Mouse (Mus musculus) midbrain, embryonic 11.5 days (tissue): Measurements from ENCODE around the gene Rprd1b. TPM values are rescaled to one million over a fixed set of nuclear protein-coding genes. Genes with fewer than 3 reads are reported as not detected.
A peak's percentile ranks its signal among the peaks of the same experiment; 100 is the strongest.

Experiments
- ATAC-seq: fragments of 200-750 bp; cut with Nextera tagmentation; 2 replicates; pipeline ENCODE4 v1.8.0; 2017; ENCODE audit warnings: moderate TSS enrichment, moderate library complexity; ENCODE audit not compliant: low FRiP score
- DNase-seq: peaks from one replicate; pipeline ENCODE4 v3.0.0; 2015; ENCODE audit warnings: low spot score; ENCODE audit errors: missing footprints
- H3K27ac ChIP-seq: fragments of 300-500 bp; sonication (generic); 2 replicates; pipeline ENCODE4 v1.5.1; 2014; ENCODE audit warnings: low read depth, low read length
- H3K27me3 ChIP-seq: fragments of 300-500 bp; sonication (generic); 2 replicates; pipeline ENCODE4 v1.6.1; 2014; ENCODE audit warnings: mild to moderate bottlenecking, low read length, moderate library complexity, mixed read lengths; ENCODE audit not compliant: control insufficient read depth, insufficient read depth
- H3K36me3 ChIP-seq: fragments of 300-500 bp; sonication (generic); 2 replicates; pipeline ENCODE4 v1.6.1; 2014; ENCODE audit warnings: mild to moderate bottlenecking, low read length, moderate library complexity, mixed read lengths; ENCODE audit not compliant: control insufficient read depth, insufficient read depth
- H3K4me1 ChIP-seq: fragments of 300-500 bp; sonication (generic); 2 replicates; pipeline ENCODE4 v1.6.1; 2014; ENCODE audit warnings: low read length; ENCODE audit not compliant: control insufficient read depth, insufficient read depth
- H3K4me2 ChIP-seq: fragments of 300-500 bp; sonication (generic); 2 replicates; pipeline ENCODE4 v1.6.1; 2014; ENCODE audit warnings: mild to moderate bottlenecking, moderate library complexity
- H3K4me3 ChIP-seq: fragments of 300-500 bp; sonication (generic); 2 replicates; pipeline ENCODE4 v1.5.1; 2014; ENCODE audit warnings: low read depth, low read length
- H3K9ac ChIP-seq: fragments of 300-500 bp; sonication (generic); 2 replicates; pipeline ENCODE4 v1.6.1; 2014; ENCODE audit warnings: low read length
- H3K9me3 ChIP-seq: fragments of 300-500 bp; sonication (generic); 2 replicates; pipeline ENCODE4 v1.6.1; 2016; ENCODE audit warnings: low read length; ENCODE audit not compliant: control insufficient read depth
- WGBS: fragments of 180-500 bp; shearing (Covaris S2); extraction: QIAGEN DNeasy Blood & Tissue Kit; methylation state at CpG from one replicate; pipeline ENCODE4 v1.1.7; 2014; 5-methylcytosine and 5-hydroxymethylcytosine counted together
- polyA plus RNA-seq: library from polyadenylated mRNA; unstranded; fragments of >200 nt; fragmentation: Nextera tagmentation; extraction: Ambion mirVana; gene quantifications from 2 replicates; pipeline ENCODE4 v1.2.1, GENCODE M21; 2014

Gene Rprd1b
- polyA plus RNA-seq, 1 experiment from 2014 or later = 64.9 TPM

- DNase-seq = no peak
- no peaks in the 10 kb centered on the region for H3K4me1 ChIP-seq
- H3K27ac ChIP-seq = no peak overlapping the region
- H3K4me2 ChIP-seq = no peak overlapping the region
- no peak overlapping the region for H3K4me3 ChIP-seq
- 92% methylated on average over 7 of the region's 7 CpGs for WGBS
- ATAC-seq = no peak
- no peaks in the 10 kb centered on the region for H3K36me3 ChIP-seq
- no peaks in the 10 kb centered on the region for H3K9me3 ChIP-seq
- no peaks in the 10 kb centered on the region for H3K27me3 ChIP-seq
- no peak overlapping the region for H3K9ac ChIP-seq
Observed at GRCm38 (mm10) chr2:158169771-158170170, 141.5 kb downstream of the Rprd1b start.

DNA sequence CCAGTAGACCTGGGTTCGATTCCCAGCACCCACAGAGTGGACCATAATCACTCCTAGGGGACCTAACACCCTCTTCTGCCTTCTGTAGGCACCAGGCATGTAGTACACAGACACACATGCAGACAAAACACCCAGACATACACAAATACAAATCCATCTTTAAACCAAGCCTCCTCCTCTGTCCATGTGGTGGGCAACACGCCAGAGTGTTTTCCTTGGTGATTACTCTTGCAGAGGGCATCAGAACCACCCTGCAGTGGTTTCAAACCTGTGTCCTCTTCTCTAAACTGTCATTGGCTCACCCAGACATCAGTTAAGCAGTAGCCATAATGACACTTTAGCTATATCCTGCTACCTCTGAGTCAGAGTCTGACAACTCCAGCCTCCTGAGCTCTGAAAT, 142.1 kb downstream of the Rprd1b start:
- ATAC-seq (no peak), DNase-seq (no peak)
- no peak overlapping the region for H3K4me2 ChIP-seq
- no peaks in the 10 kb centered on the region for H3K9me3 ChIP-seq
- H3K27me3 ChIP-seq = no peaks in the 10 kb centered on the region
- no peak overlapping the region for H3K4me3 ChIP-seq
- H3K36me3 ChIP-seq = no peaks in the 10 kb centered on the region
- no peak overlapping the region for H3K9ac ChIP-seq
- H3K27ac ChIP-seq = no peak overlapping the region
- H3K4me1 ChIP-seq = no peaks in the 10 kb centered on the region
- WGBS = 85% methylated on average over 2 of the region's 2 CpGs

GRCm38 (mm10) chr2:158174438-158174837, 146.1 kb downstream of the Rprd1b start:
- DNase-seq = no peak
- no peak for ATAC-seq
- Histone ChIP-seq H3K4me1 (peaks cover 3% of the 10 kb centered on the region; the same call in 1 of the 2 replicates), H3K4me3 (no peak overlapping the region), H3K36me3 (no peaks in the 10 kb centered on the region), H3K27me3 (no peaks in the 10 kb centered on the region), H3K4me2 (no peak overlapping the region), H3K9me3 (no peaks in the 10 kb centered on the region), H3K9ac (no peak overlapping the region), H3K27ac (no peak overlapping the region)
- 79% methylated on average over 5 of the region's 5 CpGs for WGBS

DNA sequence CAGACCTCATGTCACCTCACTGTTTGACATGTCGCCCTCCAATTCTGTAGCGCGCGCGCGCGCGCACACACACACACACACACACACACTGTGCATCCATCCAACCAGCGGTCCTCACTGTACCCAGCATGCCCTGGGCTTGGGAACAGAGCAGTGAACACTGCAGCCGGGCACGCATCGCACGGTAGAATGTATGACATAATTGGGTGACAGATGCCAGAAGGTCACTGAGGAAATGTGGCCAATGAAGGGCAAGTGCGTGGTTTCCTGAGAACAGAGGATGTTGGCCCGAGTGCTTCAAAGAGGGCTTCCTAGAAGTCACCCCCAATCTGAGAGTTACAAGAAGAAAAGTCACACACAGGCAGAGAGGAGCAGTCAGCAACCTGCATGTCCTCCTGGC, 146.7 kb downstream of the Rprd1b start:
- Histone ChIP-seq H3K4me1 (peaks cover 5% of the 10 kb centered on the region; the same call in 1 of the 2 replicates), H3K27ac (no peak overlapping the region), H3K36me3 (no peaks in the 10 kb centered on the region), H3K4me3 (no peak overlapping the region), H3K27me3 (no peaks in the 10 kb centered on the region), H3K9ac (no peak overlapping the region), H3K4me2 (no peak overlapping the region), H3K9me3 (no peaks in the 10 kb centered on the region)
- DNase-seq (no peak), ATAC-seq (no peak)
- 94% methylated on average over 15 of the region's 15 CpGs for WGBS

DNA sequence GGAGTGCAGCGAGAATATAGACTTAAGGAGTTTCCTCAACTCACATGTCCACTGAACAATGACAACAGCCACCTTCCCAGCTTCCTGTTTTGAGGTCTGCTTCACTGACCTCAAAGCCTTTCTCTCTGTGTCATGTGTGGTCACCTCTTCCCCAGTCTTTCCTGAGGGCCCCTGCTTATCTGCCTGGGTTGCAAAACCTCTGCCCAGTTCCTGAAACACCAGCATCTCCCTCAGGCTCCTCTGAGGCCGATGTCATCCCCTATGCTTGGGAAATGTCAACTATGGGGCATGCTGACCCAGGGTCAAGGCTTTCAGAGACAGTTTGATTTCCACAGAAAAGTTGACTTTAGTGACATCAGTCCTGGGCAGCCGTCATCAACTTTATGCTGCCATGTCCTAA, 147.1 kb downstream of the Rprd1b start:
- Histone ChIP-seq H3K9me3 (no peaks in the 10 kb centered on the region), H3K9ac (no peak overlapping the region), H3K4me1 (peaks cover 5% of the 10 kb centered on the region; the same call in 1 of the 2 replicates), H3K36me3 (no peaks in the 10 kb centered on the region), H3K27ac (no peak overlapping the region), H3K27me3 (no peaks in the 10 kb centered on the region), H3K4me2 (no peak overlapping the region), H3K4me3 (no peak overlapping the region)
- WGBS = 77% methylated on average over 3 of the region's 3 CpGs
- ATAC-seq (no peak), DNase-seq (no peak)

DNA sequence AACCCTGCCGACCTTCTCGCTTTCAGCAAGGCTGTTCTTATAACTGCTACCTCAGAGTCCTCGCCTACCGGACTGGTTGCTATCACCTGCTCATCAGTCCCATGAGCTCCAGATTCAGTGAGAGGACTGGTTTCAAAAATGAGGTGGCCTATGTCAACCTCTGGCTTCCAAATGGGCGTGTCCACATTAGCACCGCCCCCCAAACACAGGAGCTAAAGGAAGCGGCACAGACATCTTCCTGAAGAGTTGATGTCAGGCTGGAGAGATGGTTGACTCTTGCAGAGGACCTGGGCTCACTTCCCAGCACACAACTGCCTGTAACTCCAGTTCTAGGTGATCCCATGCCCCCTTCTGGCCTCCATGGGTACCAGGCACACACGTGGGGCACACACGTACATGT, 148.5 kb downstream of the Rprd1b start:
- H3K36me3 ChIP-seq = no peaks in the 10 kb centered on the region
- H3K9ac ChIP-seq = no peak overlapping the region
- H3K4me3 ChIP-seq = no peak overlapping the region
- DNase-seq = no peak
- H3K9me3 ChIP-seq = no peaks in the 10 kb centered on the region
- H3K4me2 ChIP-seq = no peak overlapping the region
- WGBS = 88% methylated on average over 9 of the region's 9 CpGs
- no peak for ATAC-seq
- H3K4me1 ChIP-seq = peaks cover 5% of the 10 kb centered on the region; the same call in 1 of the 2 replicates
- no peak overlapping the region for H3K27ac ChIP-seq
- no peaks in the 10 kb centered on the region for H3K27me3 ChIP-seq

GRCm38 (mm10) chr2:158177574-158177973, 149.3 kb downstream of the Rprd1b start:
- WGBS = 43% methylated on average over 3 of the region's 3 CpGs
- Histone ChIP-seq H3K9ac (no peak overlapping the region), H3K4me3 (no peak overlapping the region), H3K27ac (no peak overlapping the region), H3K36me3 (no peaks in the 10 kb centered on the region), H3K4me1 (peaks cover 5% of the 10 kb centered on the region; the same call in 1 of the 2 replicates), H3K9me3 (no peaks in the 10 kb centered on the region), H3K27me3 (no peaks in the 10 kb centered on the region), H3K4me2 (no peak overlapping the region)
- ATAC-seq (no peak), DNase-seq (no peak)

DNA sequence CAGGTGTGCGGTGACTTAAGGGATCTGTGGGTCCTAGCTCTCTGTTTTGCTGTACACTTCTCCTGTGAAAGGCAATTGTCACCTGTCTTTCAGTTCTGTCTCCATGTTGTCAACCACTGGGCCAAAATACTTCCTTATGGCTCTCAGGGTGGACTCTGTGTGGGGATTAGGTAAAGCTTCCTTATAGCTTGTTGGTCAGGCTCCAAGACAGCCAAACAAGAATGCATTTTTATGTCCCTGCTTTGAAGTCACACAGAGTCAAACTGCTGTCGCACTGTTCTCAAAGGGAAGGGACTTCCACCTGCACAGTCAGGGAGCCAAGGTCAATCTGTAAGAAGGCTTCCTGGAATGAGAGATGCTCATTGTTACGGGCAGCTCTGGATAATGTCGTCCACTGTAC, 149.8 kb downstream of the Rprd1b start:
- WGBS = 75% methylated on average over 4 of the region's 4 CpGs
- no peaks in the 10 kb centered on the region for H3K36me3 ChIP-seq
- no peak overlapping the region for H3K4me2 ChIP-seq
- H3K9ac ChIP-seq = no peak overlapping the region
- H3K27me3 ChIP-seq = no peaks in the 10 kb centered on the region
- H3K27ac ChIP-seq = no peak overlapping the region
- H3K9me3 ChIP-seq = no peaks in the 10 kb centered on the region
- no peak overlapping the region for H3K4me3 ChIP-seq
- ATAC-seq (no peak), DNase-seq (no peak)
- H3K4me1 ChIP-seq = peaks cover 5% of the 10 kb centered on the region; the same call in 1 of the 2 replicates

GRCm38 (mm10) chr2:158178696-158179369, 150.5 kb downstream of the Rprd1b start:
- WGBS = 8% methylated on average over 19 of the region's 19 CpGs
- no peak overlapping the region for H3K27ac ChIP-seq
- DNase-seq = peak; percentile 96
- no peaks in the 10 kb centered on the region for H3K27me3 ChIP-seq
- H3K4me3 ChIP-seq = peak overlapping the region; percentile 18
- H3K9ac ChIP-seq = peak overlapping the region; percentile 2; the same call in 1 of the 2 replicates
- no peaks in the 10 kb centered on the region for H3K36me3 ChIP-seq
- H3K4me1 ChIP-seq = peaks cover 5% of the 10 kb centered on the region; the same call in 1 of the 2 replicates
- H3K4me2 ChIP-seq = peak overlapping the region; percentile 39
- no peaks in the 10 kb centered on the region for H3K9me3 ChIP-seq
- ATAC-seq = peak; percentile 89
